Mouse (Mus musculus) E14TG2a.4 (cell line): ENCODE measurements around the gene Mdn1.

Experiments used
- CTCF ChIP-seq: conservative IDR thresholded peaks from 2 replicates; pipeline ENCODE4 v1.5.1; 2014; ENCODE audit warnings: low read length
- NANOG ChIP-seq: IDR thresholded peaks from 2 replicates; pipeline ENCODE4 v1.6.1; 2014; ENCODE audit warnings: borderline replicate concordance, low read length, mixed read lengths
- POU5F1 ChIP-seq: IDR thresholded peaks from 2 replicates; pipeline ENCODE4 v1.6.1; 2014; ENCODE audit warnings: low read length, borderline replicate concordance

DNA sequence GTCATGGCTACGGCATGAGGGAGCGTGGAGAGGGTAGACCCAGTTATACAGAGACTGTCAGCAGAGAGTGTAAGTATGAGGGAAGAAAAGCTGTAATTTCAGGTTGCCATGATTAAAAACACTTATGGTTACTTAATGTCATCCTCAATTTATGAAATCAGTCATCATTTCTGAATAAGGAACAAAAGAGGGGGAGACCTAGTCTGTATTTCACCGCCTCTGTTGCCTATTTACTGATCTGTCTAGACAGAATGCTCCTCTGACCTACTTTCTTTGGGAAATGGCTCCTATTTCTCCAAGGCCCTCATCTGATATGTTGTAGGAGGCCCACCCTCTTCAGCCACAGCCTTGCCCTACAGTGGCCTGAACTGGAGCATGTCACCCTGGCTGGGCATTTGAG lies 163.8 kb downstream of the Mdn1 start:
- TF ChIP-seq CTCF (no peak), NANOG (no peak), POU5F1 (no peak)
